Mouse (Mus musculus): Measurements from ENCODE around the gene Mettl23.
A peak's percentile ranks its signal among the peaks of the same experiment; 100 is the strongest.

The Mettl23 gene

GRCm38 (mm10) chr11:116843261-116844233, at the start of gene Mettl23, which contains the start of gene Jmjd6:
Gene Mettl23, plus strand, starts transcription at chr11:116843278.
Gene Jmjd6, minus strand, starts transcription at chr11:116843449.
- DNase-seq (ENCODE audit: extremely low read depth, low read depth, low spot score): peak; percentile 74

GRCm38 (mm10) chr11:116799364-116799763, 43.7 kb upstream of the Mettl23 start:
- DNase-seq (ENCODE audit: extremely low read depth, low read depth, low spot score): no peak

- DNase-seq (ENCODE audit: extremely low read depth, low read depth, low spot score): no peak
These were observed 42.0 kb upstream of the Mettl23 start for GRCm38 (mm10) chr11:116801106-116801505.

- no peak for DNase-seq (ENCODE audit: extremely low read depth, low read depth, low spot score)
These were observed 40.4 kb upstream of the Mettl23 start for GRCm38 (mm10) chr11:116802709-116803108.

- no peak for DNase-seq (ENCODE audit: extremely low read depth, low read depth, low spot score)
These were observed 36.7 kb upstream of the Mettl23 start for GRCm38 (mm10) chr11:116806136-116807071.

GRCm38 (mm10) chr11:116807116-116807515, 36.0 kb upstream of the Mettl23 start:
- no peak for DNase-seq (ENCODE audit: extremely low read depth, low read depth, low spot score)

GRCm38 (mm10) chr11:116807526-116807925, 35.6 kb upstream of the Mettl23 start:
- no peak for DNase-seq (ENCODE audit: extremely low read depth, low read depth, low spot score)

- no peak for DNase-seq (ENCODE audit: extremely low read depth, low read depth, low spot score)
These were observed 35.0 kb upstream of the Mettl23 start for GRCm38 (mm10) chr11:116807938-116808606.

- no peak for DNase-seq (ENCODE audit: extremely low read depth, low read depth, low spot score)
These were observed 34.2 kb upstream of the Mettl23 start for GRCm38 (mm10) chr11:116808811-116809395.

GRCm38 (mm10) chr11:116809520-116809919, 33.6 kb upstream of the Mettl23 start:
- DNase-seq (ENCODE audit: extremely low read depth, low read depth, low spot score): no peak

GRCm38 (mm10) chr11:116810528-116810927, 32.5 kb upstream of the Mettl23 start:
- no peak for DNase-seq (ENCODE audit: extremely low read depth, low read depth, low spot score)

GRCm38 (mm10) chr11:116810983-116811901, 31.8 kb upstream of the Mettl23 start:
- DNase-seq (ENCODE audit: extremely low read depth, low read depth, low spot score): no peak

GRCm38 (mm10) chr11:116812793-116813529, 30.1 kb upstream of the Mettl23 start:
- no peak for DNase-seq (ENCODE audit: extremely low read depth, low read depth, low spot score)

- DNase-seq (ENCODE audit: extremely low read depth, low read depth, low spot score): no peak
These were observed 29.5 kb upstream of the Mettl23 start for GRCm38 (mm10) chr11:116813610-116814009.

GRCm38 (mm10) chr11:116814076-116814883, 28.8 kb upstream of the Mettl23 start:
- no peak for DNase-seq (ENCODE audit: extremely low read depth, low read depth, low spot score)

- DNase-seq (ENCODE audit: extremely low read depth, low read depth, low spot score): no peak
These were observed 28.1 kb upstream of the Mettl23 start for GRCm38 (mm10) chr11:116814884-116815415.

- no peak for DNase-seq (ENCODE audit: extremely low read depth, low read depth, low spot score)
These were observed 26.3 kb upstream of the Mettl23 start for GRCm38 (mm10) chr11:116816769-116817168.

- DNase-seq (ENCODE audit: extremely low read depth, low read depth, low spot score): no peak
These were observed 25.5 kb upstream of the Mettl23 start for GRCm38 (mm10) chr11:116817567-116817966.

All from fat pad, adult 2 months (tissue).